21 mouse cellular contexts compared by ENCODE assay signal in genomic region chr6:115931639-115932038, GRCm38 (mm10). TPM values are rescaled to one million over a fixed set of nuclear protein-coding genes. Genes with fewer than 3 reads are reported as not detected.
DNase-seq lines count a peak whose midpoint lies in the region; ATAC-seq lines count a peak whose summit lies in the region.
"Had no signal": no experiment of that assay in that cellular context is flagged by ENCODE, and none has a peak within 500 bp of the region (broad histone marks: within the 10 kb centered on the region; RNA-seq: fewer than 3 reads in every experiment).

Rho (plus strand) TSS chr6:115931748.

- no peak for DNase-seq in forebrain, embryonic 10.5 days (ENCODE audit: extremely low spot score, low spot score)
- DNase-seq in heart, postnatal 10 days: no peak
- no peak for DNase-seq in neural tube, embryonic 10.5 days (ENCODE audit: extremely low spot score, low spot score)
- no peak for DNase-seq in limb, embryonic 10.5 days (ENCODE audit: low spot score)
- DNase-seq in forebrain, embryonic 11.5 days (ENCODE audit: low spot score): no peak
- DNase-seq: B cell, adult 2 months; cerebellum, adult 11 months; cerebellum, adult 8-10 months; cerebellum, postnatal 36 days; gastrocnemius, postnatal 10 days; heart, adult 18-20 months; heart, postnatal 4 days had no signal

- 90% methylated on average over 14 of the region's 14 CpGs for WGBS in forebrain, embryonic 10.5 days
- WGBS in forebrain, embryonic 13.5 days: 87% methylated on average over 14 of the region's 14 CpGs
- WGBS in heart, embryonic 13.5 days: 78% methylated on average over 14 of the region's 14 CpGs
- WGBS in neural tube, embryonic 14.5 days: 86% methylated on average over 14 of the region's 14 CpGs
- 91% methylated on average over 14 of the region's 14 CpGs for WGBS in limb, embryonic 10.5 days
- WGBS in forebrain, embryonic 11.5 days: 92% methylated on average over 14 of the region's 14 CpGs

- H3K27me3 ChIP-seq in forebrain, embryonic 10.5 days (ENCODE audit: poor library complexity, severe bottlenecking): no peaks in the 10 kb centered on the region
- H3K27me3 ChIP-seq in forebrain, embryonic 13.5 days: no peaks in the 10 kb centered on the region
- H3K27me3 ChIP-seq in heart, embryonic 13.5 days (replicated peaks): no peaks in the 10 kb centered on the region; the same call in 1 of the 2 replicates
- H3K27me3 ChIP-seq in neural tube, embryonic 14.5 days (ENCODE audit: control insufficient read depth, insufficient read depth, low read length): no peaks in the 10 kb centered on the region
- no peaks in the 10 kb centered on the region for H3K27me3 ChIP-seq in limb, embryonic 10.5 days (ENCODE audit: low read depth, poor library complexity, severe bottlenecking)
- H3K27me3 ChIP-seq in forebrain, embryonic 11.5 days (ENCODE audit: control insufficient read depth, insufficient read depth, low read length): no peaks in the 10 kb centered on the region
- H3K27me3 ChIP-seq: hindbrain, embryonic 13.5 days; intestine, embryonic 15.5 days had no signal

- no peak within 1 kb of the TSS for H3K4me3 ChIP-seq in forebrain, embryonic 10.5 days
- H3K4me3 ChIP-seq in forebrain, embryonic 13.5 days: no peak within 1 kb of the TSS
- H3K4me3 ChIP-seq in heart, embryonic 13.5 days: no peak within 1 kb of the TSS
- no peak within 1 kb of the TSS for H3K4me3 ChIP-seq in neural tube, embryonic 14.5 days (ENCODE audit: low read depth, low read length)
- H3K4me3 ChIP-seq in limb, embryonic 10.5 days: no peak within 1 kb of the TSS
- H3K4me3 ChIP-seq in forebrain, embryonic 11.5 days (ENCODE audit: low read depth, low read length): no peak within 1 kb of the TSS
- H3K4me3 ChIP-seq: hindbrain, embryonic 13.5 days; intestine, embryonic 15.5 days had no signal

- no peak within 1 kb of the TSS for H3K9ac ChIP-seq in forebrain, embryonic 13.5 days
- peak within 1 kb of the TSS; percentile 40; the same call in 1 of the 2 replicates for H3K9ac ChIP-seq in heart, embryonic 13.5 days
- H3K9ac ChIP-seq in neural tube, embryonic 14.5 days (replicated peaks; ENCODE audit: low read depth, low read length): no peak within 1 kb of the TSS
- no peak within 1 kb of the TSS for H3K9ac ChIP-seq in forebrain, embryonic 11.5 days (ENCODE audit: low read length)
- H3K9ac ChIP-seq: hindbrain, embryonic 13.5 days; intestine, embryonic 15.5 days had no signal

- ATAC-seq in forebrain, embryonic 13.5 days: no peak
- ATAC-seq in heart, embryonic 13.5 days (ENCODE audit: extremely low read depth, insufficient number of reproducible peaks, low FRiP score, low TSS enrichment): no peak
- ATAC-seq in neural tube, embryonic 14.5 days (ENCODE audit: low read depth): no peak
- ATAC-seq in forebrain, embryonic 11.5 days (replicated peaks; ENCODE audit: low FRiP score): no peak
- ATAC-seq: CD4-positive, CD25-positive, alpha-beta regulatory T cell, adult 4 months; forebrain, embryonic 16.5 days; intestine, embryonic 15.5 days had no signal

- H3K36me3 ChIP-seq in forebrain, embryonic 10.5 days (replicated peaks): no peaks in the 10 kb centered on the region
- no peaks in the 10 kb centered on the region for H3K36me3 ChIP-seq in forebrain, embryonic 13.5 days (ENCODE audit: poor library complexity, severe bottlenecking)
- H3K36me3 ChIP-seq in heart, embryonic 13.5 days: no peaks in the 10 kb centered on the region
- H3K36me3 ChIP-seq in neural tube, embryonic 14.5 days (ENCODE audit: control insufficient read depth, insufficient read depth, low read length): no peaks in the 10 kb centered on the region
- H3K36me3 ChIP-seq in limb, embryonic 10.5 days: no peaks in the 10 kb centered on the region
- no peaks in the 10 kb centered on the region for H3K36me3 ChIP-seq in forebrain, embryonic 11.5 days (ENCODE audit: control insufficient read depth, insufficient read depth, low read length)
- H3K36me3 ChIP-seq: hindbrain, embryonic 13.5 days; intestine, embryonic 15.5 days had no signal

- intact Hi-C loops in heart, postnatal 10 days (cut with DNase I): no loop called here

- H3K9me3 ChIP-seq in forebrain, embryonic 10.5 days: no peaks in the 10 kb centered on the region
- no peaks in the 10 kb centered on the region for H3K9me3 ChIP-seq in forebrain, embryonic 13.5 days (replicated peaks)
- H3K9me3 ChIP-seq in heart, embryonic 13.5 days: no peaks in the 10 kb centered on the region
- no peaks in the 10 kb centered on the region for H3K9me3 ChIP-seq in neural tube, embryonic 14.5 days (ENCODE audit: control insufficient read depth, low read length)
- H3K9me3 ChIP-seq in limb, embryonic 10.5 days (replicated peaks): no peaks in the 10 kb centered on the region
- no peaks in the 10 kb centered on the region for H3K9me3 ChIP-seq in forebrain, embryonic 11.5 days (ENCODE audit: control insufficient read depth, low read length)
- H3K9me3 ChIP-seq: hindbrain, embryonic 13.5 days; intestine, embryonic 15.5 days had no signal

- 0 out of 2 replicates have a peak within 1 kb of the TSS, but pooled peaks have one; percentile 17 for H3K27ac ChIP-seq in forebrain, embryonic 10.5 days
- H3K27ac ChIP-seq in forebrain, embryonic 13.5 days: no peak within 1 kb of the TSS
- no peak within 1 kb of the TSS for H3K27ac ChIP-seq in heart, embryonic 13.5 days (replicated peaks)
- 0 out of 2 replicates have a peak within 1 kb of the TSS, but pooled peaks have one; percentile 10 for H3K27ac ChIP-seq in neural tube, embryonic 14.5 days (ENCODE audit: low read depth, low read length)
- H3K27ac ChIP-seq in limb, embryonic 10.5 days: 0 out of 2 replicates have a peak within 1 kb of the TSS, but pooled peaks have one; percentile 2
- no peak within 1 kb of the TSS for H3K27ac ChIP-seq in forebrain, embryonic 11.5 days (ENCODE audit: low read depth, low read length)
- H3K27ac ChIP-seq: hindbrain, embryonic 13.5 days; intestine, embryonic 15.5 days had no signal

- H3K4me2 ChIP-seq in forebrain, embryonic 13.5 days: no peak within 1 kb of the TSS
- H3K4me2 ChIP-seq in heart, embryonic 13.5 days: no peak within 1 kb of the TSS
- H3K4me2 ChIP-seq in neural tube, embryonic 14.5 days (ENCODE audit: low read depth, low read length): no peak within 1 kb of the TSS
- H3K4me2 ChIP-seq in forebrain, embryonic 11.5 days (ENCODE audit: low read depth, low read length, severe bottlenecking): no peak within 1 kb of the TSS
- H3K4me2 ChIP-seq: hindbrain, embryonic 13.5 days; intestine, embryonic 15.5 days had no signal

- H3K4me1 ChIP-seq in forebrain, embryonic 10.5 days: peaks cover 37% of the 10 kb centered on the region
- peaks cover 34% of the 10 kb centered on the region for H3K4me1 ChIP-seq in forebrain, embryonic 13.5 days
- H3K4me1 ChIP-seq in heart, embryonic 13.5 days: peaks cover 20% of the 10 kb centered on the region
- peaks cover 4% of the 10 kb centered on the region; the same call in 1 of the 2 replicates for H3K4me1 ChIP-seq in neural tube, embryonic 14.5 days (ENCODE audit: control insufficient read depth, insufficient read depth, low read length)
- peaks cover 40% of the 10 kb centered on the region for H3K4me1 ChIP-seq in limb, embryonic 10.5 days
- no peaks in the 10 kb centered on the region for H3K4me1 ChIP-seq in forebrain, embryonic 11.5 days (replicated peaks; ENCODE audit: control insufficient read depth, insufficient read depth, low read length)

RNA-seq across cellular contexts. Expression of gene Rho, which starts in this region (rescaled TPM):
- 0.06 and 0.10 TPM in 2 replicates for polyA plus RNA-seq in forebrain, embryonic 10.5 days (2016; fragmentation: Nextera tagmentation; extraction: Ambion mirVana)
- polyA plus RNA-seq in forebrain, embryonic 13.5 days (2015; fragmentation: Nextera tagmentation; extraction: Ambion mirVana): 0.10 and 0.17 TPM in 2 replicates
- polyA plus RNA-seq in heart, embryonic 13.5 days (2015; fragmentation: Nextera tagmentation; extraction: Ambion mirVana): 0.08 TPM in 1 of 2 replicates, not detected in the other
- under 1 TPM; 0.07 to 0.20 TPM for total RNA-seq in heart, postnatal 10 days (2021)
- 0.07 and 2.6 TPM in 2 replicates for polyA plus RNA-seq in neural tube, embryonic 14.5 days (2014; fragmentation: Nextera tagmentation; extraction: Ambion mirVana)
- 0.24 and 0.31 TPM in 2 replicates for polyA plus RNA-seq in limb, embryonic 10.5 days (2016; fragmentation: Nextera tagmentation; extraction: Ambion mirVana)
- polyA plus RNA-seq in forebrain, embryonic 11.5 days (2014; fragmentation: Nextera tagmentation; extraction: Ambion mirVana): 0.09 TPM in 2 replicates
- total RNA-seq: heart, adult 18-20 months; MEL had no signal
- polyA plus RNA-seq: CD4-positive, CD25-positive, alpha-beta regulatory T cell, adult 4 months; heart, embryonic 16.5 days had no signal

Comparison
In these comparisons a context has a peak if more than half of its experiments do, and no peak if none do; other contexts are left out.
1. H3K27ac ChIP-seq: peak in forebrain, embryonic 10.5 days (single experiment), neural tube, embryonic 14.5 days (single experiment) and limb, embryonic 10.5 days (single experiment); none in forebrain, embryonic 13.5 days (single experiment), heart, embryonic 13.5 days (single experiment) and forebrain, embryonic 11.5 days (single experiment).